Mouse (Mus musculus) hindbrain, embryonic 15.5 days (tissue): ENCODE measurements at regions not wholly inside any gene's neighbourhood (a gene's known extent, or its start where the extent isn't known, plus 50 kb on each side); places are given as distances from the start of the nearest gene placed in this dataset.

Source experiments
- ATAC-seq: fragments of 200-750 bp; cut with Nextera tagmentation; 2 replicates; pipeline ENCODE4 v1.8.0; 2017; ENCODE audit warnings: low read depth, moderate number of reproducible peaks, moderate TSS enrichment; ENCODE audit not compliant: low FRiP score
- H3K27ac ChIP-seq: fragments of 300-500 bp; sonication (generic); replicated peaks from 2 replicates; pipeline ENCODE4 v1.5.1; 2015; ENCODE audit warnings: mild to moderate bottlenecking, inconsistent platforms
- H3K27me3 ChIP-seq: fragments of 300-500 bp; sonication (generic); 2 replicates; pipeline ENCODE4 v1.6.1; 2015; ENCODE audit warnings: control low read depth, inconsistent platforms
- H3K36me3 ChIP-seq: fragments of 300-500 bp; sonication (generic); 2 replicates; pipeline ENCODE4 v1.6.1; 2015; ENCODE audit warnings: control low read depth, inconsistent platforms
- H3K4me1 ChIP-seq: fragments of 300-500 bp; sonication (generic); replicated peaks from 2 replicates; pipeline ENCODE4 v1.6.1; 2015; ENCODE audit warnings: control low read depth, inconsistent platforms
- H3K4me2 ChIP-seq: fragments of 300-500 bp; sonication (generic); 2 replicates; pipeline ENCODE4 v1.6.1; 2015; ENCODE audit warnings: moderate library complexity, mild to moderate bottlenecking, inconsistent platforms
- H3K4me3 ChIP-seq: fragments of 300-500 bp; sonication (generic); 2 replicates; pipeline ENCODE4 v1.5.1; 2015; ENCODE audit warnings: mild to moderate bottlenecking, inconsistent platforms
- H3K9ac ChIP-seq: fragments of 300-500 bp; sonication (generic); 2 replicates; pipeline ENCODE4 v1.6.1; 2015; ENCODE audit warnings: inconsistent platforms
- H3K9me3 ChIP-seq: fragments of 300-500 bp; sonication (generic); 2 replicates; pipeline ENCODE4 v1.6.1; 2016; ENCODE audit warnings: control low read depth, inconsistent platforms
- WGBS: fragments of 180-500 bp; shearing (Covaris S2); methylation state at CpG from one replicate; pipeline ENCODE4 v1.1.7; 2015; 5-methylcytosine and 5-hydroxymethylcytosine counted together

- Histone ChIP-seq H3K27me3 (no peaks in the 10 kb centered on the region), H3K36me3 (no peaks in the 10 kb centered on the region), H3K4me2 (no peak overlapping the region), H3K9ac (no peak overlapping the region), H3K9me3 (no peaks in the 10 kb centered on the region), H3K4me1 (no peaks in the 10 kb centered on the region), H3K27ac (no peak overlapping the region), H3K4me3 (no peak overlapping the region)
- 79% methylated on average over 4 of the region's 4 CpGs for WGBS
- no peak for ATAC-seq
These were observed 82.4 kb upstream of the Dap start for GRCm38 (mm10) chr15:31141750-31142149.

GRCm38 (mm10) chr15:31148251-31149145 is 75.6 kb upstream of the Dap start:
- Histone ChIP-seq H3K9ac (no peak overlapping the region), H3K27me3 (no peaks in the 10 kb centered on the region), H3K36me3 (no peaks in the 10 kb centered on the region), H3K4me1 (peaks cover 9% of the 10 kb centered on the region; the same call in 1 of the 2 replicates), H3K9me3 (no peaks in the 10 kb centered on the region), H3K4me2 (no peak overlapping the region), H3K4me3 (no peak overlapping the region), H3K27ac (no peak overlapping the region)
- WGBS: 77% methylated on average over 10 of the region's 10 CpGs
- no peak for ATAC-seq

- no peak for ATAC-seq
These were observed 74.3 kb upstream of the Dap start for GRCm38 (mm10) chr15:31149855-31150254.

GRCm38 (mm10) chr15:31150546-31151471 is 73.3 kb upstream of the Dap start:
- H3K4me3 ChIP-seq: no peak overlapping the region
- 39% methylated on average over 21 of the region's 21 CpGs for WGBS
- peak; percentile 91 for ATAC-seq
- 0 out of 2 replicates have a peak overlapping the region, but pooled peaks have one; percentile 17 for H3K9ac ChIP-seq
- no peaks in the 10 kb centered on the region for H3K36me3 ChIP-seq
- no peaks in the 10 kb centered on the region for H3K9me3 ChIP-seq
- H3K4me1 ChIP-seq: peaks cover 9% of the 10 kb centered on the region; the same call in 1 of the 2 replicates
- H3K27ac ChIP-seq: peak overlapping the region; percentile 33; the same call in 1 of the 2 replicates
- peak overlapping the region; percentile 34 for H3K4me2 ChIP-seq
- H3K27me3 ChIP-seq: no peaks in the 10 kb centered on the region

More at GRCm38 (mm10) chr15:31149855-31150254, 74.3 kb upstream of the Dap start:
- no peaks in the 10 kb centered on the region for H3K27me3 ChIP-seq
- H3K4me1 ChIP-seq: peaks cover 9% of the 10 kb centered on the region; the same call in 1 of the 2 replicates
- WGBS: 65% methylated on average over 2 of the region's 2 CpGs
- H3K9ac ChIP-seq: no peak overlapping the region
- H3K27ac ChIP-seq: no peak overlapping the region
- H3K4me2 ChIP-seq: no peak overlapping the region
- no peaks in the 10 kb centered on the region for H3K36me3 ChIP-seq
- H3K9me3 ChIP-seq: no peaks in the 10 kb centered on the region
- no peak overlapping the region for H3K4me3 ChIP-seq

GRCm38 (mm10) chr15:31155141-31155540 is 69.0 kb upstream of the Dap start:
- WGBS: 66% methylated on average over 9 of the region's 9 CpGs
- Histone ChIP-seq H3K27ac (no peak overlapping the region), H3K36me3 (no peaks in the 10 kb centered on the region), H3K4me3 (no peak overlapping the region), H3K9me3 (no peaks in the 10 kb centered on the region), H3K27me3 (no peaks in the 10 kb centered on the region), H3K4me1 (peaks cover 9% of the 10 kb centered on the region; the same call in 1 of the 2 replicates), H3K4me2 (no peak overlapping the region), H3K9ac (no peak overlapping the region)
- ATAC-seq: no peak

- Histone ChIP-seq H3K9me3 (no peaks in the 10 kb centered on the region), H3K4me3 (no peak overlapping the region), H3K27me3 (no peaks in the 10 kb centered on the region), H3K9ac (no peak overlapping the region), H3K4me1 (no peaks in the 10 kb centered on the region), H3K27ac (no peak overlapping the region), H3K36me3 (no peaks in the 10 kb centered on the region), H3K4me2 (no peak overlapping the region)
- no peak for ATAC-seq
- 88% methylated on average over 9 of the region's 9 CpGs for WGBS
These were observed 57.5 kb upstream of the Dap start for GRCm38 (mm10) chr15:31166543-31167105.

- Histone ChIP-seq H3K27me3 (no peaks in the 10 kb centered on the region), H3K4me2 (no peak overlapping the region), H3K36me3 (no peaks in the 10 kb centered on the region), H3K27ac (no peak overlapping the region), H3K9me3 (no peaks in the 10 kb centered on the region), H3K4me1 (no peaks in the 10 kb centered on the region), H3K4me3 (no peak overlapping the region), H3K9ac (no peak overlapping the region)
- 94% methylated on average over 5 of the region's 5 CpGs for WGBS
- no peak for ATAC-seq
These were observed 56.6 kb upstream of the Dap start for GRCm38 (mm10) chr15:31167506-31167905.

GRCm38 (mm10) chr15:31168191-31168590 is 55.9 kb upstream of the Dap start:
- ATAC-seq: no peak
- no peak overlapping the region for H3K4me2 ChIP-seq
- H3K9ac ChIP-seq: no peak overlapping the region
- H3K27ac ChIP-seq: no peak overlapping the region
- no peaks in the 10 kb centered on the region for H3K27me3 ChIP-seq
- no peaks in the 10 kb centered on the region for H3K9me3 ChIP-seq
- H3K4me1 ChIP-seq: no peaks in the 10 kb centered on the region
- no peak overlapping the region for H3K4me3 ChIP-seq
- WGBS: 88% methylated on average over 9 of the region's 9 CpGs
- H3K36me3 ChIP-seq: no peaks in the 10 kb centered on the region

GRCm38 (mm10) chr15:31173309-31174115 is 50.6 kb upstream of the Dap start:
- 70% methylated on average over 6 of the region's 6 CpGs for WGBS

More at GRCm38 (mm10) chr15:31173309-31174115, 50.6 kb upstream of the Dap start:
- ATAC-seq: peak; percentile 56; the same call in 1 of the 2 replicates
- H3K4me2 ChIP-seq: no peak overlapping the region
- no peak overlapping the region for H3K27ac ChIP-seq
- no peak overlapping the region for H3K4me3 ChIP-seq
- H3K4me1 ChIP-seq: no peaks in the 10 kb centered on the region
- no peak overlapping the region for H3K9ac ChIP-seq
- no peaks in the 10 kb centered on the region for H3K9me3 ChIP-seq
- no peaks in the 10 kb centered on the region for H3K27me3 ChIP-seq
- H3K36me3 ChIP-seq: no peaks in the 10 kb centered on the region
